ENCODE assay signal across 9 mouse cellular contexts in the genomic region with DNA sequence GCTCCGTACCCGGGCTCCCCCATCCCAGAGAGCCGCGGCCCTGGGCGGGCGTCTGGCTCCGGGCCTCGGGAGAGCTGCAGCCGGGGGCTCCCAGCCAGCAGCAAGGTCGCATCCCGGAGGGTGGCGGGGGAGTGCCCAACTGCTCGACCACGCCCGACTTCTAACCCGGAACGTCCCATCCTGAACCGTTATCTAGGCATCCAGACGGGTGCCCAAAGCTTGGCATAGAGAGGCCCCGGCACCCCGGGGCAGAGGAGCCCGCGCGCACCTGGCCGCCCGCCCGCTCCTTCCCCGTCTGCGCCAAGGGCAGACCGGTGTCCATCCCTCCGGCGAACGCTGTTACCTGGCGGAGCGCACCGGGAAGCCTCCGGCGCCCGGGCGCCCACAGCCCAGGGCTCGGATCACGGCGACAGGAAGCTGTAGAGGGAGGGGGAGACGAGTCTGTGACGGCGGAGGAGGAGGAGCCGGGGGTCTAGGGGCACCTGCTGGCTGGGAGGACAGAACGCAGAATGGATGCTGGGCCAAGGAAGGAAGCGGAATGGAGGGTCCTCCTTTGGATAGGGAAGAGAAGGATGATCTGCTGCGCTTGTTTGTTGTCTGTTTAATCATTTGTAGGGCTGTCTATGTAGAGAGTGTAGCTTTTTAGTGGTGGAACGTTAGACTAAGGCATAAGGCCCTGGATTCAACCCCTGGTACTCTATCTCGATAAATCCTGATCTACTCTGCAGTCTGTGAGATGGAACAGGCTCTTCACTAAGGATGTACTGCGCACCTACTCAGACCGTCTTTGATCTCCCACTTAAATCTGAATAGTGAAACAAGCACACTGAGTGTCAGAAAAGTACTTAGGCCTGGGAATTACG. TPM values are rescaled to one million over a fixed set of nuclear protein-coding genes. Genes with fewer than 3 reads are reported as not detected.
DNase-seq lines count a peak whose midpoint lies in the region; ATAC-seq lines count a peak whose summit lies in the region.
"Had no signal": no experiment of that assay in that cellular context is flagged by ENCODE, and none has a peak within 500 bp of the region (broad histone marks: within the 10 kb centered on the region; RNA-seq: fewer than 3 reads in every experiment).

TSS of gene Tmem136 (minus strand) at position 437 of the 863 bp plus-strand sequence.

- peak; percentile 49 to 55 for DNase-seq in adrenal gland, adult 18-20 months (ENCODE audit: low spot score in 2 of 2)
- peak; percentile 76 to 80 for DNase-seq in cerebellum, postnatal 14 days
- peak; percentile 51 to 73 for DNase-seq in frontal cortex, postnatal 10 days (ENCODE audit: low spot score in 2 of 2)
- peak; percentile 81 for DNase-seq in hindbrain, embryonic 11.5 days (ENCODE audit: low spot score)
- DNase-seq in layer of hippocampus, postnatal 14 days (ENCODE audit: low spot score in 2 of 2): peak; percentile 69 to 75
- DNase-seq in lung, postnatal 10 days: peak; percentile 67
- DNase-seq in right cerebral cortex, postnatal 14 days: peak; percentile 68

- no peaks in the 10 kb centered on the region for H3K9me3 ChIP-seq in hindbrain, embryonic 11.5 days (ENCODE audit: control insufficient read depth, low read length)

- 5% methylated on average over 47 of the region's 55 CpGs for WGBS in hindbrain, embryonic 11.5 days

- H3K9ac ChIP-seq in hindbrain, embryonic 11.5 days (ENCODE audit: low read depth, low read length): peak within 1 kb of the TSS; percentile 90

- H3K36me3 ChIP-seq in hindbrain, embryonic 11.5 days (ENCODE audit: control insufficient read depth, insufficient read depth, low read length): no peaks in the 10 kb centered on the region

- H3K4me1 ChIP-seq in hindbrain, embryonic 11.5 days (replicated peaks; ENCODE audit: control insufficient read depth, insufficient read depth, low read length): no peaks in the 10 kb centered on the region; the same call in 1 of the 2 replicates

- no peak within 1 kb of the TSS for H3K27ac ChIP-seq in hindbrain, embryonic 11.5 days (ENCODE audit: low read depth, low read length)
- H3K27ac ChIP-seq: macrophage had no signal

- peak within 1 kb of the TSS; percentile 80 for H3K4me2 ChIP-seq in hindbrain, embryonic 11.5 days (replicated peaks; ENCODE audit: low read depth, low read length)

- ATAC-seq in hindbrain, embryonic 11.5 days (ENCODE audit: low FRiP score): peak; percentile 92
- ATAC-seq in monocyte, adult 5-6 weeks (replicated peaks; ENCODE audit: insufficient number of reproducible peaks, low FRiP score, low TSS enrichment, poor library complexity, severe bottlenecking): no peak

- no peaks in the 10 kb centered on the region for H3K27me3 ChIP-seq in hindbrain, embryonic 11.5 days (ENCODE audit: control insufficient read depth, insufficient read depth, low read length)

- H3K4me3 ChIP-seq in hindbrain, embryonic 11.5 days (ENCODE audit: low read depth, low read length): peak within 1 kb of the TSS; percentile 69

RNA-seq across cellular contexts. Expression of gene Tmem136, which starts in this region (rescaled TPM):
- 1 to 10 TPM; 4.7 to 4.9 TPM for total RNA-seq in adrenal gland, adult 18-20 months (2021)
- polyA plus RNA-seq in hindbrain, embryonic 11.5 days (2014; fragmentation: Nextera tagmentation; extraction: Ambion mirVana): 16.9 and 19.2 TPM in 2 replicates
- 10 to 100 TPM; 19.9 TPM for total RNA-seq in layer of hippocampus, postnatal 14 days (2021)
- 0.29 TPM in 1 of 3 replicates, not detected in the others for total RNA-seq in monocyte, adult 5-6 weeks (2017)
- polyA plus RNA-seq: macrophage had no signal
